Mouse (Mus musculus) liver, embryonic 16.5 days (tissue): ENCODE measurements around the gene Gm21958. TPM values are rescaled to one million over a fixed set of nuclear protein-coding genes. Genes with fewer than 3 reads are reported as not detected.
A peak's percentile ranks its signal among the peaks of the same experiment; 100 is the strongest.

ENCODE experiments used
- ATAC-seq: fragments of 200-750 bp; cut with Nextera tagmentation; 2 replicates; pipeline ENCODE4 v1.8.0; 2017; ENCODE audit warnings: low read depth, mild to moderate bottlenecking, moderate number of reproducible peaks, moderate library complexity
- H3K27ac ChIP-seq: fragments of 300-500 bp; sonication (generic); 2 replicates; pipeline ENCODE4 v1.5.1; 2014; ENCODE audit warnings: mild to moderate bottlenecking, low read length
- H3K27me3 ChIP-seq: fragments of 300-500 bp; sonication (generic); 2 replicates; pipeline ENCODE4 v1.6.1; 2014; ENCODE audit warnings: low read depth, low read length, mixed read lengths; ENCODE audit not compliant: control insufficient read depth, insufficient read depth
- H3K36me3 ChIP-seq: fragments of 300-500 bp; sonication (generic); 2 replicates; pipeline ENCODE4 v1.6.1; 2014; ENCODE audit warnings: mild to moderate bottlenecking; ENCODE audit not compliant: control insufficient read depth, insufficient read depth
- H3K4me1 ChIP-seq: fragments of 300-500 bp; sonication (generic); 2 replicates; pipeline ENCODE4 v1.6.1; 2014; ENCODE audit warnings: low read depth, low read length, mixed read lengths; ENCODE audit not compliant: control insufficient read depth
- H3K4me2 ChIP-seq: fragments of 300-500 bp; sonication (generic); 2 replicates; pipeline ENCODE4 v1.6.1; 2014; ENCODE audit warnings: low read depth, low read length, mixed read lengths
- H3K4me3 ChIP-seq: fragments of 300-500 bp; sonication (generic); 2 replicates; pipeline ENCODE4 v1.5.1; 2014; ENCODE audit warnings: low read depth, mild to moderate bottlenecking, low read length
- H3K9ac ChIP-seq: fragments of 300-500 bp; sonication (generic); 2 replicates; pipeline ENCODE4 v1.6.1; 2014; ENCODE audit warnings: low read depth, low read length
- H3K9me3 ChIP-seq: fragments of 300-500 bp; sonication (generic); replicated peaks from 2 replicates; pipeline ENCODE4 v1.6.1; 2016; ENCODE audit warnings: low read length; ENCODE audit not compliant: control insufficient read depth
- WGBS: fragments of 180-500 bp; shearing (Covaris S2); extraction: QIAGEN DNeasy Blood & Tissue Kit; methylation state at CpG from one replicate; pipeline ENCODE4 v1.1.7; 2014; ENCODE audit not compliant: insufficient replicate concordance; 5-methylcytosine and 5-hydroxymethylcytosine counted together
- polyA plus RNA-seq: library from polyadenylated mRNA; unstranded; fragments of >200 nt; fragmentation: Nextera tagmentation; extraction: Ambion mirVana; gene quantifications from 2 replicates; pipeline ENCODE4 v1.2.1, GENCODE M21; 2015

Gm21958 gene
- polyA plus RNA-seq, 1 experiment from 2014 or later: not detected

- WGBS: 63% methylated on average over 5 of the region's 5 CpGs
- H3K4me1 ChIP-seq: no peaks in the 10 kb centered on the region
- H3K4me3 ChIP-seq: no peak overlapping the region
- no peak for ATAC-seq
- H3K4me2 ChIP-seq: no peak overlapping the region
- H3K27ac ChIP-seq: no peak overlapping the region
- no peak overlapping the region for H3K9ac ChIP-seq
- H3K36me3 ChIP-seq: peaks cover 43% of the 10 kb centered on the region
- no peaks in the 10 kb centered on the region for H3K9me3 ChIP-seq
- no peaks in the 10 kb centered on the region for H3K27me3 ChIP-seq
Observed at GRCm38 (mm10) chr3:54745799-54746198, 31.6 kb upstream of the Gm21958 start.

DNA sequence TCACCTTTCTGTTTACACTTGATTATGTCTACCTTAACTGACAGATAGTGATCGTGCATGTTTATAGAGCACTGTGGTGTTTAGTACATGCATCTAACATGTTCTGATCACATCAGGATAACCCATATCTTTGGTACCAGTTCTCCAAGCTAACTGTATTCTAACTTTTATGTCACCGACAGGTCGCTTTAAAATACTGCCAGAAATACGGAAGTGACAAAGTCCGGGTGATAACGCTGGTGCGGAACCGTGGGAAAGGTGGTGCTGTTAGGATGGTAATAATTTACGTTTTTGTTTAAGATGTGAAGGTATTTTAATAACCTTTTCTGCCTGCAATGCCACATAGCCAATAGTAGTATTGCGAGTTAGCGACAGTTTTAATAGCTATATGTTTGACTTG lies 27.8 kb upstream of the Gm21958 start:
- no peak for ATAC-seq
- Histone ChIP-seq H3K27me3 (no peaks in the 10 kb centered on the region), H3K9ac (no peak overlapping the region), H3K4me3 (no peak overlapping the region), H3K9me3 (no peaks in the 10 kb centered on the region), H3K4me1 (no peaks in the 10 kb centered on the region), H3K27ac (no peak overlapping the region), H3K4me2 (no peak overlapping the region), H3K36me3 (peaks cover 29% of the 10 kb centered on the region)
- WGBS: 87% methylated on average over 11 of the region's 11 CpGs

GRCm38 (mm10) chr3:54737317-54737716 lies 23.2 kb upstream of the Gm21958 start:
- peaks cover 18% of the 10 kb centered on the region for H3K36me3 ChIP-seq
- WGBS: 85% methylated on average over 8 of the region's 8 CpGs
- no peak overlapping the region for H3K27ac ChIP-seq
- no peak overlapping the region for H3K4me3 ChIP-seq
- H3K4me1 ChIP-seq: peaks cover 23% of the 10 kb centered on the region
- no peaks in the 10 kb centered on the region for H3K9me3 ChIP-seq
- H3K4me2 ChIP-seq: no peak overlapping the region
- no peak overlapping the region for H3K9ac ChIP-seq
- H3K27me3 ChIP-seq: no peaks in the 10 kb centered on the region
- ATAC-seq: no peak

- peak overlapping the region; percentile 90 for H3K4me3 ChIP-seq
- H3K4me2 ChIP-seq: peak overlapping the region; percentile 98
- no peaks in the 10 kb centered on the region for H3K27me3 ChIP-seq
- H3K36me3 ChIP-seq: peaks cover 15% of the 10 kb centered on the region
- peak overlapping the region; percentile 95 for H3K9ac ChIP-seq
- peaks cover 23% of the 10 kb centered on the region for H3K4me1 ChIP-seq
- H3K9me3 ChIP-seq: no peaks in the 10 kb centered on the region
- 42% methylated on average over 18 of the region's 18 CpGs for WGBS
- H3K27ac ChIP-seq: peak overlapping the region; percentile 53; the same call in 1 of the 2 replicates
- no peak for ATAC-seq
Observed at GRCm38 (mm10) chr3:54736101-54736927, 22.2 kb upstream of the Gm21958 start.

DNA sequence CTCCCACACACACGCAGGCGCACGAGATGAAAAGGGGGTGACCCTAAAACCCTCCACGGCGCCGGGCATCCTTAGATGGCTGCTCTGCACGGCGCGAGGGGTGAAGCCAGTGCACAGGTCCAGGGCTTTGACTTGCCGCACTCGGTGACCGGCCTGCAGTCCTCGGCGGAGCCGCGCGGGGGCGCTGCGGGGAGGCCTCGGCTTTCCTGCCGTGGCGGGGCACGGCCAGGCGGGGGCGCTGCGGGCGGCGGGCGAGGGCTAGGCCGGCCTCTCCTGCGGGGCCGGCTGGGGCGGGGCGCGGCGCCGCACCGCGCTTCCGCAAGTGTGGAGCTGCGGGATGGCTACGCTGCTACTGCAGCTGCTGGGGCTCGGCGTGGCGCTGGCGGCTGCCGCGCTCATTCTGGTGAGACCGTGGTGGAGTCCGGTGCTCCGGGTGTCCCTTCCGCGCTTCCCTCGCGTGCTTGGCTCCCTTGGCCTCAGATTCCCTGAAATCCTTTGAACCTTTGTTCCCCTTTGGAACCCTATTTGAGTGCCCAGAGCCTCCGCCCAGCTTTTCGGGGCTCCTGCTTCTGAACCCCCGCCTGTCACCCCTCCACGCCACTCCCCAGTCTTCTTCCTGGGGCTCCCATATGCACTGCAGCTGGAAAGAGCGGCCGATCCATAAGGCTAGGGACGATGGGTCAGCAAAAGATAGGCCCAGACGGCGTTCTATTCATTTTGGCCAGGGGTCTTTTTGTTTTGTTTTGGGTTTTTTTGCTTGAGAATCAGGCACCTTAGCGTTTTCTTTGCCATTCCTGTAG lies 21.3 kb upstream of the Gm21958 start, which contains the start of the genes Exosc8 and Alg5:
Gene Exosc8 (minus strand): TSS at position 147 of the 800 bp plus-strand sequence.
Gene Alg5 (plus strand): TSS at position 293 of the 800 bp plus-strand sequence.
- peaks cover 17% of the 10 kb centered on the region for H3K36me3 ChIP-seq

GRCm38 (mm10) chr3:54734411-54735246 lies 20.5 kb upstream of the Gm21958 start:
- under 1% methylated on average over 80 of the region's 84 CpGs for WGBS

More for the DNA sequence above, 21.3 kb upstream of the Gm21958 start, which contains the start of the genes Exosc8 and Alg5:
- Histone ChIP-seq H3K4me3 (peak within 1 kb of the TSS; percentile 90), H3K4me1 (peaks cover 23% of the 10 kb centered on the region), H3K9ac (peak within 1 kb of the TSS; percentile 95), H3K9me3 (no peaks in the 10 kb centered on the region), H3K4me2 (peak within 1 kb of the TSS; percentile 98), H3K27ac (peak within 1 kb of the TSS; percentile 100), H3K27me3 (no peaks in the 10 kb centered on the region)
- WGBS: under 1% methylated on average over 48 of the region's 65 CpGs
- peak; percentile 84 for ATAC-seq

GRCm38 (mm10) chr3:54732371-54732770 lies 18.2 kb upstream of the Gm21958 start:
- H3K27me3 ChIP-seq: no peaks in the 10 kb centered on the region
- H3K4me1 ChIP-seq: peaks cover 23% of the 10 kb centered on the region
- 65% methylated on average over 4 of the region's 4 CpGs for WGBS
- H3K4me3 ChIP-seq: no peak overlapping the region
- H3K36me3 ChIP-seq: peaks cover 47% of the 10 kb centered on the region
- H3K27ac ChIP-seq: no peak overlapping the region
- no peak overlapping the region for H3K4me2 ChIP-seq
- H3K9me3 ChIP-seq: no peaks in the 10 kb centered on the region
- no peak for ATAC-seq
- H3K9ac ChIP-seq: no peak overlapping the region

More at GRCm38 (mm10) chr3:54734411-54735246, 20.5 kb upstream of the Gm21958 start:
- Histone ChIP-seq H3K9ac (peak overlapping the region; percentile 95), H3K4me2 (peak overlapping the region; percentile 98), H3K36me3 (peaks cover 26% of the 10 kb centered on the region), H3K9me3 (no peaks in the 10 kb centered on the region), H3K4me1 (peaks cover 23% of the 10 kb centered on the region), H3K27ac (peak overlapping the region; percentile 100), H3K27me3 (no peaks in the 10 kb centered on the region), H3K4me3 (peak overlapping the region; percentile 90)
- ATAC-seq: peak; percentile 93

DNA sequence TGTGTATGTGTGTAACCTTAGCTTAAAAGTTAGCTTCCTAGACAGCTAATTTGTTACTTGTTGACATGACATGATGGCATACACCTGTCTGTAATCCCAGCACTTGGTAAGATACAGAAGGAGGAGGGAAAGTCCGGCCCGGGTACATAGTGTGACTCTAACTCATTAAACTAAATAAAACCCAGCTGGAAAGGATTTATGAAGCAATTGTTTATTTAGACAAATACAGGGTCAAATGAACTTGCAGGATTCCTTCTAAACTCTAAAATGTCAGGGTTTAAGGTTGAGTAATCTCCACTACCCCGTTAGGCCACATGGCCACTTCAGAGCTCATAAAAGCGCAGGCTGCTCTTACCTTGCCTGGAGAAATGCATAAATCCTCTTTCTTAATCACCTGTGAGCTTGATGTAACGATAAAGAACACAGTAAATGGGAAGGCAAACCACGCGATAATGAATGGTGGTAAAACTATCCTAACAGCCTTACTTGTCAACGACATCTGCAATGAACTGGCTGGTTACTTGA lies 17.5 kb upstream of the Gm21958 start:
- Histone ChIP-seq H3K4me3 (no peak overlapping the region), H3K9me3 (no peaks in the 10 kb centered on the region), H3K27ac (no peak overlapping the region), H3K4me1 (peaks cover 23% of the 10 kb centered on the region), H3K27me3 (no peaks in the 10 kb centered on the region), H3K36me3 (peaks cover 51% of the 10 kb centered on the region), H3K4me2 (no peak overlapping the region), H3K9ac (no peak overlapping the region)
- 78% methylated on average over 8 of the region's 8 CpGs for WGBS
- no peak for ATAC-seq
